Mouse (Mus musculus): ENCODE measurements at regions not wholly inside any gene's neighbourhood (a gene's known extent, or its start where the extent isn't known, plus 50 kb on each side); places are given as distances from the start of the nearest gene placed in this dataset.

GRCm38 (mm10) chr15:63675491-63676036, 169.4 kb downstream of the Gsdmc2 start:
- no peak overlapping the region for H3K9ac ChIP-seq (ENCODE audit: low read depth, low read length)
- peaks cover 10% of the 10 kb centered on the region for H3K4me1 ChIP-seq (ENCODE audit: control insufficient read depth, insufficient read depth, low read depth, low read length)
- H3K27me3 ChIP-seq (replicated peaks; ENCODE audit: control insufficient read depth, insufficient read depth, low read length): no peaks in the 10 kb centered on the region
- no peak overlapping the region for H3K4me2 ChIP-seq (ENCODE audit: low read length)
- ATAC-seq: peak; percentile 69
- H3K9me3 ChIP-seq (ENCODE audit: control insufficient read depth, low read length): no peaks in the 10 kb centered on the region
- 52% methylated on average over 10 of the region's 10 CpGs for WGBS
- H3K27ac ChIP-seq (ENCODE audit: low read depth, low read length): no peak overlapping the region
- H3K4me3 ChIP-seq (ENCODE audit: low read length): no peak overlapping the region
- H3K36me3 ChIP-seq (ENCODE audit: control insufficient read depth, insufficient read depth, low read length): no peaks in the 10 kb centered on the region

- WGBS: 94% methylated on average over 5 of the region's 5 CpGs
- Histone ChIP-seq H3K36me3 (ENCODE audit: control insufficient read depth, insufficient read depth, low read length) (no peaks in the 10 kb centered on the region), H3K9me3 (ENCODE audit: control insufficient read depth, low read length) (no peaks in the 10 kb centered on the region), H3K27ac (ENCODE audit: low read depth, low read length) (no peak overlapping the region), H3K4me1 (ENCODE audit: control insufficient read depth, insufficient read depth, low read depth, low read length) (peaks cover 10% of the 10 kb centered on the region), H3K9ac (ENCODE audit: low read depth, low read length) (no peak overlapping the region), H3K4me2 (ENCODE audit: low read length) (no peak overlapping the region), H3K27me3 (replicated peaks; ENCODE audit: control insufficient read depth, insufficient read depth, low read length) (no peaks in the 10 kb centered on the region), H3K4me3 (ENCODE audit: low read length) (no peak overlapping the region)
- ATAC-seq: no peak
Measured at GRCm38 (mm10) chr15:63674404-63674803, 170.6 kb downstream of the Gsdmc2 start.

GRCm38 (mm10) chr15:63671081-63671480, 173.9 kb downstream of the Gsdmc2 start:
- no peaks in the 10 kb centered on the region for H3K36me3 ChIP-seq (ENCODE audit: control insufficient read depth, insufficient read depth, low read length)
- peaks cover 10% of the 10 kb centered on the region for H3K4me1 ChIP-seq (ENCODE audit: control insufficient read depth, insufficient read depth, low read depth, low read length)
- H3K27ac ChIP-seq (ENCODE audit: low read depth, low read length): peak overlapping the region; percentile 55; the same call in 1 of the 2 replicates
- ATAC-seq: peak; percentile 85
- no peaks in the 10 kb centered on the region for H3K27me3 ChIP-seq (replicated peaks; ENCODE audit: control insufficient read depth, insufficient read depth, low read length)
- no peaks in the 10 kb centered on the region for H3K9me3 ChIP-seq (ENCODE audit: control insufficient read depth, low read length)
- 50% methylated on average over 11 of the region's 11 CpGs for WGBS
- H3K4me2 ChIP-seq (ENCODE audit: low read length): no peak overlapping the region
- no peak overlapping the region for H3K4me3 ChIP-seq (ENCODE audit: low read length)
- H3K9ac ChIP-seq (ENCODE audit: low read depth, low read length): no peak overlapping the region

- Histone ChIP-seq H3K9me3 (ENCODE audit: control insufficient read depth, low read length) (no peaks in the 10 kb centered on the region), H3K4me3 (ENCODE audit: low read length) (no peak overlapping the region), H3K27me3 (replicated peaks; ENCODE audit: control insufficient read depth, insufficient read depth, low read length) (no peaks in the 10 kb centered on the region), H3K9ac (ENCODE audit: low read depth, low read length) (no peak overlapping the region), H3K4me1 (ENCODE audit: control insufficient read depth, insufficient read depth, low read depth, low read length) (peaks cover 10% of the 10 kb centered on the region), H3K4me2 (ENCODE audit: low read length) (no peak overlapping the region), H3K27ac (ENCODE audit: low read depth, low read length) (no peak overlapping the region), H3K36me3 (ENCODE audit: control insufficient read depth, insufficient read depth, low read length) (no peaks in the 10 kb centered on the region)
- ATAC-seq: no peak
- 87% methylated on average over 1 of the region's 1 CpGs for WGBS
Measured at GRCm38 (mm10) chr15:63670561-63670960, 174.4 kb downstream of the Gsdmc2 start.

GRCm38 (mm10) chr15:63667536-63667935, 177.4 kb downstream of the Gsdmc2 start:
- H3K4me2 ChIP-seq (ENCODE audit: low read length): no peak overlapping the region
- ATAC-seq: no peak
- H3K27ac ChIP-seq (ENCODE audit: low read depth, low read length): no peak overlapping the region
- peaks cover 10% of the 10 kb centered on the region for H3K4me1 ChIP-seq (ENCODE audit: control insufficient read depth, insufficient read depth, low read depth, low read length)
- no peak overlapping the region for H3K9ac ChIP-seq (ENCODE audit: low read depth, low read length)
- no peak overlapping the region for H3K4me3 ChIP-seq (ENCODE audit: low read length)
- WGBS: 88% methylated on average over 5 of the region's 5 CpGs
- no peaks in the 10 kb centered on the region for H3K27me3 ChIP-seq (replicated peaks; ENCODE audit: control insufficient read depth, insufficient read depth, low read length)
- no peaks in the 10 kb centered on the region for H3K36me3 ChIP-seq (ENCODE audit: control insufficient read depth, insufficient read depth, low read length)
- H3K9me3 ChIP-seq (ENCODE audit: control insufficient read depth, low read length): no peaks in the 10 kb centered on the region

- no peak for ATAC-seq
- H3K9me3 ChIP-seq (ENCODE audit: control insufficient read depth, low read length): no peaks in the 10 kb centered on the region
- H3K36me3 ChIP-seq (ENCODE audit: control insufficient read depth, insufficient read depth, low read length): no peaks in the 10 kb centered on the region
- H3K4me1 ChIP-seq (ENCODE audit: control insufficient read depth, insufficient read depth, low read depth, low read length): no peaks in the 10 kb centered on the region
- 91% methylated on average over 4 of the region's 4 CpGs for WGBS
- H3K4me2 ChIP-seq (ENCODE audit: low read length): no peak overlapping the region
- no peak overlapping the region for H3K4me3 ChIP-seq (ENCODE audit: low read length)
- H3K27me3 ChIP-seq (replicated peaks; ENCODE audit: control insufficient read depth, insufficient read depth, low read length): no peaks in the 10 kb centered on the region
- H3K27ac ChIP-seq (ENCODE audit: low read depth, low read length): no peak overlapping the region
- no peak overlapping the region for H3K9ac ChIP-seq (ENCODE audit: low read depth, low read length)
Measured at GRCm38 (mm10) chr15:63665517-63665916, 179.5 kb downstream of the Gsdmc2 start.

- no peak overlapping the region for H3K27ac ChIP-seq (ENCODE audit: low read depth, low read length)
- H3K27me3 ChIP-seq (replicated peaks; ENCODE audit: control insufficient read depth, insufficient read depth, low read length): no peaks in the 10 kb centered on the region
Measured at GRCm38 (mm10) chr15:63664877-63665276, 180.1 kb downstream of the Gsdmc2 start.

GRCm38 (mm10) chr15:63662183-63662582, 182.8 kb downstream of the Gsdmc2 start:
- Histone ChIP-seq H3K9me3 (ENCODE audit: control insufficient read depth, low read length) (no peaks in the 10 kb centered on the region), H3K27me3 (replicated peaks; ENCODE audit: control insufficient read depth, insufficient read depth, low read length) (no peaks in the 10 kb centered on the region), H3K4me3 (ENCODE audit: low read length) (no peak overlapping the region), H3K9ac (ENCODE audit: low read depth, low read length) (no peak overlapping the region), H3K36me3 (ENCODE audit: control insufficient read depth, insufficient read depth, low read length) (no peaks in the 10 kb centered on the region), H3K4me2 (ENCODE audit: low read length) (no peak overlapping the region), H3K4me1 (ENCODE audit: control insufficient read depth, insufficient read depth, low read depth, low read length) (no peaks in the 10 kb centered on the region), H3K27ac (ENCODE audit: low read depth, low read length) (no peak overlapping the region)
- WGBS: 68% methylated on average over 3 of the region's 3 CpGs
- no peak for ATAC-seq

More at GRCm38 (mm10) chr15:63664877-63665276, 180.1 kb downstream of the Gsdmc2 start:
- Histone ChIP-seq H3K36me3 (ENCODE audit: control insufficient read depth, insufficient read depth, low read length) (no peaks in the 10 kb centered on the region), H3K9ac (ENCODE audit: low read depth, low read length) (no peak overlapping the region), H3K9me3 (ENCODE audit: control insufficient read depth, low read length) (no peaks in the 10 kb centered on the region), H3K4me1 (ENCODE audit: control insufficient read depth, insufficient read depth, low read depth, low read length) (no peaks in the 10 kb centered on the region), H3K4me2 (ENCODE audit: low read length) (no peak overlapping the region), H3K4me3 (ENCODE audit: low read length) (no peak overlapping the region)
- WGBS: 39% methylated on average over 2 of the region's 2 CpGs
- no peak for ATAC-seq

- H3K36me3 ChIP-seq (ENCODE audit: control insufficient read depth, insufficient read depth, low read length): no peaks in the 10 kb centered on the region
- no peak overlapping the region for H3K4me3 ChIP-seq (ENCODE audit: low read length)
- no peak overlapping the region for H3K27ac ChIP-seq (ENCODE audit: low read depth, low read length)
- H3K4me2 ChIP-seq (ENCODE audit: low read length): no peak overlapping the region
- 78% methylated on average over 9 of the region's 9 CpGs for WGBS
- ATAC-seq: no peak
- H3K9ac ChIP-seq (ENCODE audit: low read depth, low read length): no peak overlapping the region
- no peaks in the 10 kb centered on the region for H3K9me3 ChIP-seq (ENCODE audit: control insufficient read depth, low read length)
- H3K4me1 ChIP-seq (ENCODE audit: control insufficient read depth, insufficient read depth, low read depth, low read length): no peaks in the 10 kb centered on the region
- no peaks in the 10 kb centered on the region for H3K27me3 ChIP-seq (replicated peaks; ENCODE audit: control insufficient read depth, insufficient read depth, low read length)
Measured at GRCm38 (mm10) chr15:63658031-63658521, 186.9 kb downstream of the Gsdmc2 start.
